In the genomic region with DNA sequence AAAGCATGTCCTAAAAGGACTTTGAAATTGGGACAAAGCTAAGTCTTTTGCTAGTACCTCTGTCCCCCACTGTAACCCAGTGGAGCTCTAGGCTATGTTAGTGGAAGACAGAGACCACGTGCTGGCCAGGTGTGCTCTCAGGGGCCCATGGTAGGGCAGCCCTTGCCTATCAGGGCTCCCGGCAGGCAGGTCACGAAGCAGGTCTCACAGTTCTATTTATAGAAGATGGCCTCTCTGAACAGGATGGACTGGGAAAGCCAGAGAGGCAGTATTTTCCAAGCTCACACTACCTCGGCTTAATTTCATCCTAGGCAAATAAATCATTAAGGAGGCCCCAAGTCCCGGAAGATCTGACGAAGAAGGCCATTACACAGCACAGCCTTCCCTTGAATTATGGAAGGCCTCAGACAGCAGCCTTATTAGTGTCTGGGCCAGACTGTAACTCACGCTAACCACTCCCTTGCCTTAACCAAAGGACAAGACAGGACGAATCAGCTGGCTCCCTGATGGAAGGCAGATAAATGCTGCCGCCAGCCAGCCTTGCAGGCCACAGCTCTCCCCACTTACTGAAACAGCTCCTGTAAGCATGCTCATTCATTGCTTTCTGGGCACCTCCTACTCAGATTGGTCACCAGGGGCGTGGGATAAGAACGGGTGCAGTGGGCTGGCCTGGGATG, we compare ENCODE assay signal across 10 mouse cellular contexts. TPM values are rescaled to one million over a fixed set of nuclear protein-coding genes. Genes with fewer than 3 reads are reported as not detected.
DNase-seq lines count a peak whose midpoint lies in the region; ATAC-seq and TF ChIP-seq lines count a peak whose summit lies in the region.
"Had no signal": no experiment of that assay in that cellular context is flagged by ENCODE, and none has a peak within 500 bp of the region (broad histone marks: within the 10 kb centered on the region; RNA-seq: fewer than 3 reads in every experiment).

No protein-coding gene starts in this region.

- ATAC-seq in hindbrain, embryonic 12.5 days (ENCODE audit: low FRiP score): no peak
- ATAC-seq in limb, embryonic 14.5 days (ENCODE audit: low FRiP score, low read depth): peak; percentile 17; the same call in 1 of the 2 replicates

- TF ChIP-seq POLR2A in limb, embryonic 14.5 days (IDR thresholded peaks at IDR 0.05; ENCODE audit: borderline replicate concordance, extremely low read depth, insufficient read depth, insufficient read length): no peak

- no peaks in the 10 kb centered on the region for H3K36me3 ChIP-seq in hindbrain, embryonic 12.5 days
- no peaks in the 10 kb centered on the region for H3K36me3 ChIP-seq in limb, embryonic 14.5 days (ENCODE audit: control insufficient read depth, insufficient read depth, low read length)

- intact Hi-C loops in heart, postnatal 36 days (cut with DNase I): no loop called here

- no peaks in the 10 kb centered on the region; the same call in none of the 2 replicates for H3K27me3 ChIP-seq in hindbrain, embryonic 12.5 days
- H3K27me3 ChIP-seq in limb, embryonic 14.5 days (ENCODE audit: control insufficient read depth, insufficient read depth, low read length): no peaks in the 10 kb centered on the region

- H3K9ac ChIP-seq in hindbrain, embryonic 12.5 days: no peak overlapping the region
- no peak overlapping the region for H3K9ac ChIP-seq in limb, embryonic 14.5 days (ENCODE audit: low read depth, low read length, severe bottlenecking)

- 41% methylated on average over 11 of the region's 11 CpGs for WGBS in hindbrain, embryonic 12.5 days
- WGBS in limb, embryonic 14.5 days: 20% methylated on average over 11 of the region's 11 CpGs

- no peak overlapping the region for H3K4me3 ChIP-seq in hindbrain, embryonic 12.5 days
- H3K4me3 ChIP-seq in limb, embryonic 14.5 days (replicated peaks; ENCODE audit: low read length): no peak overlapping the region

- no peaks in the 10 kb centered on the region for H3K9me3 ChIP-seq in hindbrain, embryonic 12.5 days (replicated peaks)
- H3K9me3 ChIP-seq in limb, embryonic 14.5 days (ENCODE audit: control insufficient read depth, low read length): no peaks in the 10 kb centered on the region

- peak; percentile 83 for DNase-seq in heart, adult 11 months
- DNase-seq in heart, postnatal 36 days: no peak
- DNase-seq in 416B (ENCODE audit: low read depth): peak; percentile 23
- no peak for DNase-seq in limb, embryonic 14.5 days (ENCODE audit: low spot score)
- no peak for DNase-seq in frontal cortex, postnatal 36 days (ENCODE audit: low spot score in 2 of 2)
- DNase-seq in right cerebral cortex, adult 2 months (ENCODE audit: low spot score in 2 of 2): no peak
- no peak for DNase-seq in right cerebral cortex, postnatal 36 days (ENCODE audit: low spot score in 2 of 2)
- DNase-seq: layer of hippocampus, adult 9-11 months; lung, adult 2 months had no signal

- H3K4me1 ChIP-seq in hindbrain, embryonic 12.5 days: peaks cover 89% of the 10 kb centered on the region
- peaks cover 50% of the 10 kb centered on the region for H3K4me1 ChIP-seq in limb, embryonic 14.5 days (ENCODE audit: control insufficient read depth, insufficient read depth, low read length)

- peak overlapping the region; percentile 50 for H3K27ac ChIP-seq in hindbrain, embryonic 12.5 days
- H3K27ac ChIP-seq in limb, embryonic 14.5 days (replicated peaks; ENCODE audit: low read depth, low read length): peak overlapping the region; percentile 43; the same call in 1 of the 2 replicates

- no peak overlapping the region for H3K4me2 ChIP-seq in hindbrain, embryonic 12.5 days (replicated peaks)
- H3K4me2 ChIP-seq in limb, embryonic 14.5 days (replicated peaks; ENCODE audit: low read depth, low read length, severe bottlenecking): no peak overlapping the region

RNA-seq across cellular contexts. Expression of a gene that starts 31.7 kb away (rescaled TPM):
- total RNA-seq in heart, postnatal 36 days (2021): 1 to 10 TPM; 5.1 to 6.1 TPM
- 88.2 and 89.2 TPM in 2 replicates for polyA plus RNA-seq in hindbrain, embryonic 12.5 days (2016; fragmentation: Nextera tagmentation; extraction: Ambion mirVana)
- 19.9 and 26.6 TPM in 2 replicates for polyA plus RNA-seq in limb, embryonic 14.5 days (2012; rRNA removed)
- polyA plus RNA-seq in limb, embryonic 14.5 days (2014; fragmentation: Nextera tagmentation; extraction: Ambion mirVana): 28.4 and 29.2 TPM in 2 replicates

Comparison
In these comparisons a context has a peak if more than half of its experiments do, and no peak if none do; other contexts are left out.
1. DNase-seq: peak in heart, adult 11 months (single experiment) and 416B (single experiment); none in heart, postnatal 36 days (0 of 2), limb, embryonic 14.5 days (single experiment), frontal cortex, postnatal 36 days (0 of 2), right cerebral cortex, adult 2 months (0 of 2) and right cerebral cortex, postnatal 36 days (0 of 2).